Mouse (Mus musculus) brain, embryonic 14.5 days (tissue): Measurements from ENCODE around the gene Hspb7.

Source experiments
- CTCF ChIP-seq: fragments of 200-500 bp; IDR thresholded peaks from 2 replicates; pipeline ENCODE4 v1.5.1; 2012; ENCODE audit warnings: inconsistent platforms, mild to moderate bottlenecking, moderate library complexity, borderline replicate concordance; ENCODE audit not compliant: insufficient read depth, insufficient read length; ENCODE audit errors: extremely low read depth
- POLR2A ChIP-seq: fragments of 200-500 bp; IDR thresholded peaks from 2 replicates; pipeline ENCODE4 v1.6.1; 2012; ENCODE audit warnings: mild to moderate bottlenecking, inconsistent platforms, borderline replicate concordance; ENCODE audit not compliant: poor library complexity, insufficient read depth, insufficient read length, severe bottlenecking; ENCODE audit errors: extremely low read depth

- TF ChIP-seq CTCF (no peak), POLR2A (no peak)
Observed at GRCm38 (mm10) chr4:141421423-141421822, 844 bp downstream of the Hspb7 start.
